Mouse (Mus musculus) kidney, embryonic 16.5 days (tissue): ENCODE measurements around the gene Aox4. TPM values are rescaled to one million over a fixed set of nuclear protein-coding genes. Genes with fewer than 3 reads are reported as not detected.

ENCODE experiments used
- ATAC-seq: fragments of 200-750 bp; cut with Nextera tagmentation; 2 replicates; pipeline ENCODE4 v1.8.0; 2017; ENCODE audit warnings: moderate TSS enrichment; ENCODE audit not compliant: low FRiP score, low TSS enrichment
- H3K27ac ChIP-seq: fragments of 300-500 bp; sonication (generic); 2 replicates; pipeline ENCODE4 v1.5.1; 2014; ENCODE audit warnings: low read length
- H3K27me3 ChIP-seq: fragments of 300-500 bp; sonication (generic); 2 replicates; pipeline ENCODE4 v1.6.1; 2014; ENCODE audit warnings: low read length, control low read depth, mixed read lengths; ENCODE audit not compliant: insufficient read depth
- H3K36me3 ChIP-seq: fragments of 300-500 bp; sonication (generic); 2 replicates; pipeline ENCODE4 v1.6.1; 2014; ENCODE audit warnings: low read length, control low read depth, mixed read lengths; ENCODE audit not compliant: insufficient read depth
- H3K4me1 ChIP-seq: fragments of 300-500 bp; sonication (generic); 2 replicates; pipeline ENCODE4 v1.6.1; 2014; ENCODE audit warnings: low read length, control low read depth, mixed read lengths; ENCODE audit not compliant: insufficient read depth
- H3K4me2 ChIP-seq: fragments of 300-500 bp; sonication (generic); replicated peaks from 2 replicates; pipeline ENCODE4 v1.6.1; 2014; ENCODE audit warnings: low read depth, low read length
- H3K4me3 ChIP-seq: fragments of 300-500 bp; sonication (generic); 2 replicates; pipeline ENCODE4 v1.5.1; 2014; ENCODE audit warnings: mild to moderate bottlenecking, low read length
- H3K9ac ChIP-seq: fragments of 300-500 bp; sonication (generic); replicated peaks from 2 replicates; pipeline ENCODE4 v1.6.1; 2014; ENCODE audit warnings: low read length
- H3K9me3 ChIP-seq: fragments of 300-500 bp; sonication (generic); 2 replicates; pipeline ENCODE4 v1.6.1; 2016; ENCODE audit warnings: low read length, control low read depth
- WGBS: fragments of 180-500 bp; shearing (Covaris S2); extraction: QIAGEN DNeasy Blood & Tissue Kit; methylation state at CpG from one replicate; pipeline ENCODE4 v1.1.7; 2014; 5-methylcytosine and 5-hydroxymethylcytosine counted together
- polyA plus RNA-seq: library from polyadenylated mRNA; unstranded; fragments of >200 nt; fragmentation: Nextera tagmentation; extraction: Ambion mirVana; gene quantifications from 2 replicates; pipeline ENCODE4 v1.2.1, GENCODE M21; 2015

The Aox4 gene
- polyA plus RNA-seq, 1 experiment from 2014 or later, result 0.02 TPM

- ATAC-seq, result peak; percentile 54
- Histone ChIP-seq H3K27ac (0 out of 2 replicates have a peak overlapping the region, but pooled peaks have one; percentile 49), H3K4me2 (no peak overlapping the region)
These were observed 97.0 kb downstream of the Aox4 start for GRCm38 (mm10) chr1:58307181-58307580.

GRCm38 (mm10) chr1:58308594-58308993 is 98.4 kb downstream of the Aox4 start:
- Histone ChIP-seq H3K27ac (no peak overlapping the region), H3K9ac (no peak overlapping the region), H3K4me3 (no peak overlapping the region), H3K36me3 (no peaks in the 10 kb centered on the region), H3K4me1 (peaks cover 4% of the 10 kb centered on the region), H3K4me2 (no peak overlapping the region), H3K27me3 (no peaks in the 10 kb centered on the region), H3K9me3 (no peaks in the 10 kb centered on the region)
- ATAC-seq, result no peak
- WGBS, result 86% methylated on average over 8 of the region's 8 CpGs

More at GRCm38 (mm10) chr1:58307181-58307580, 97.0 kb downstream of the Aox4 start:
- Histone ChIP-seq H3K36me3 (no peaks in the 10 kb centered on the region), H3K9me3 (no peaks in the 10 kb centered on the region), H3K9ac (no peak overlapping the region; the same call in 1 of the 2 replicates), H3K4me3 (no peak overlapping the region), H3K4me1 (peaks cover 6% of the 10 kb centered on the region), H3K27me3 (no peaks in the 10 kb centered on the region)
- WGBS, result 51% methylated on average over 8 of the region's 8 CpGs

GRCm38 (mm10) chr1:58309853-58310252 is 99.7 kb downstream of the Aox4 start:
- H3K9me3 ChIP-seq, result no peaks in the 10 kb centered on the region
- H3K4me1 ChIP-seq, result peaks cover 3% of the 10 kb centered on the region; the same call in 1 of the 2 replicates
- H3K27ac ChIP-seq, result no peak overlapping the region
- no peaks in the 10 kb centered on the region for H3K36me3 ChIP-seq
- no peak overlapping the region for H3K4me3 ChIP-seq
- 78% methylated on average over 4 of the region's 4 CpGs for WGBS
- H3K9ac ChIP-seq, result no peak overlapping the region
- no peaks in the 10 kb centered on the region for H3K27me3 ChIP-seq
- no peak overlapping the region for H3K4me2 ChIP-seq
- ATAC-seq, result no peak

GRCm38 (mm10) chr1:58311221-58311864 is 101.1 kb downstream of the Aox4 start:
- Histone ChIP-seq H3K4me2 (no peak overlapping the region), H3K27ac (no peak overlapping the region), H3K4me1 (peaks cover 3% of the 10 kb centered on the region; the same call in 1 of the 2 replicates), H3K9me3 (no peaks in the 10 kb centered on the region), H3K36me3 (no peaks in the 10 kb centered on the region), H3K9ac (no peak overlapping the region), H3K27me3 (no peaks in the 10 kb centered on the region), H3K4me3 (no peak overlapping the region)
- WGBS, result 78% methylated on average over 7 of the region's 7 CpGs
- ATAC-seq, result no peak

GRCm38 (mm10) chr1:58313173-58313572 is 103.0 kb downstream of the Aox4 start:
- no peak overlapping the region for H3K4me2 ChIP-seq
- no peaks in the 10 kb centered on the region for H3K4me1 ChIP-seq
- ATAC-seq, result no peak
- H3K4me3 ChIP-seq, result no peak overlapping the region
- no peak overlapping the region for H3K27ac ChIP-seq
- WGBS, result 86% methylated on average over 8 of the region's 8 CpGs
- H3K9me3 ChIP-seq, result no peaks in the 10 kb centered on the region
- no peak overlapping the region for H3K9ac ChIP-seq
- H3K27me3 ChIP-seq, result no peaks in the 10 kb centered on the region
- H3K36me3 ChIP-seq, result no peaks in the 10 kb centered on the region

- no peak for ATAC-seq
- no peaks in the 10 kb centered on the region for H3K36me3 ChIP-seq
- 55% methylated on average over 6 of the region's 6 CpGs for WGBS
- no peak overlapping the region for H3K4me2 ChIP-seq
- no peak overlapping the region for H3K9ac ChIP-seq
- no peaks in the 10 kb centered on the region for H3K9me3 ChIP-seq
- no peaks in the 10 kb centered on the region for H3K4me1 ChIP-seq
- no peak overlapping the region for H3K4me3 ChIP-seq
- no peaks in the 10 kb centered on the region for H3K27me3 ChIP-seq
- H3K27ac ChIP-seq, result no peak overlapping the region
These were observed 105.3 kb downstream of the Aox4 start for GRCm38 (mm10) chr1:58315532-58315931.

Other genes starting within 250 kb of the Aox4 start
- 15.6 and 16.5 TPM in 2 replicates for gene Sgo2a, start 214.4 kb upstream of the Aox4 start, polyA plus RNA-seq
- 17.1 and 18.7 TPM in 2 replicates for gene Kctd18, start 191.4 kb upstream of the Aox4 start, polyA plus RNA-seq
- 0.36 and 0.45 TPM in 2 replicates for gene Aox1, start 180.5 kb upstream of the Aox4 start, polyA plus RNA-seq
- gene Aox3, start 97.3 kb upstream of the Aox4 start, polyA plus RNA-seq, result 3.5 and 3.6 TPM in 2 replicates
- 0.05 and 0.09 TPM in 2 replicates for gene Aox2, start 67.9 kb downstream of the Aox4 start, polyA plus RNA-seq
- gene Bzw1, start 182.5 kb downstream of the Aox4 start, polyA plus RNA-seq, result 350 and 352 TPM in 2 replicates
- gene Clk1, start 213.7 kb downstream of the Aox4 start, polyA plus RNA-seq, result 191 and 204 TPM in 2 replicates
- gene Nif3l1, start 234.8 kb downstream of the Aox4 start, polyA plus RNA-seq, result 51.9 and 52.2 TPM in 2 replicates
- 55.6 and 60.6 TPM in 2 replicates for gene Ppil3, start 235.1 kb downstream of the Aox4 start, polyA plus RNA-seq